Mouse (Mus musculus): Measurements from ENCODE around the gene Arx.

Arx gene

DNA sequence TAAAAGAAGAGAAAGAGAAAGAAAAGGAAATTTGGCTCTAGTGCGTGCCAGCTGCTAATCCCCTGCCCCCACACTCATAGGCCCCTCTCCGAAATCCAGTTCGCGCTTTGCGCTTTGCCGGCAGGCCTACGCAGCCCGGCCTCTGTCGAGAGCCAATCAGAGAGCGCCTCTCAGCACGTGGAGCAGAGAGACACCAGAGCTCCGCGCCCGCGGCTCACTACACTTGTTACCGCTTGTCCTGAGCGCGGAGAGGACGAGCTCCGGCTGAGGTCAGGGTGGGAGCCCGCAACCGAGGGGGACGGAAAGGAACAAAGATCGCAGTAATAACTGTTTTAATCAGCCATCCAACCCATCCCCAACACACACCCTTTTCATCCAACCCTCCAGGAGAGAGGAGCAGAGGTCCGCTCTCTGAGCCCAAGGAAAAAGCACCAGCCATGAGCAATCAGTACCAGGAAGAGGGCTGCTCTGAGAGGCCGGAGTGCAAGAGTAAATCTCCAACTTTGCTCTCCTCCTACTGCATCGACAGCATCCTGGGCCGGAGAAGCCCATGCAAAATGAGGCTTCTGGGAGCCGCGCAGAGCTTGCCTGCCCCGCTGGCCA, at the start of gene Arx:
TSS of gene Arx (plus strand) at position 155 of the 603 bp plus-strand sequence.
- no peak for ATAC-seq (ENCODE audit: insufficient number of reproducible peaks, low FRiP score, low TSS enrichment)

GRCm38 (mm10) chrX:93251329-93251728, 34.9 kb upstream of the Arx start:
- no peak for ATAC-seq (ENCODE audit: insufficient number of reproducible peaks, low FRiP score, low TSS enrichment)

DNA sequence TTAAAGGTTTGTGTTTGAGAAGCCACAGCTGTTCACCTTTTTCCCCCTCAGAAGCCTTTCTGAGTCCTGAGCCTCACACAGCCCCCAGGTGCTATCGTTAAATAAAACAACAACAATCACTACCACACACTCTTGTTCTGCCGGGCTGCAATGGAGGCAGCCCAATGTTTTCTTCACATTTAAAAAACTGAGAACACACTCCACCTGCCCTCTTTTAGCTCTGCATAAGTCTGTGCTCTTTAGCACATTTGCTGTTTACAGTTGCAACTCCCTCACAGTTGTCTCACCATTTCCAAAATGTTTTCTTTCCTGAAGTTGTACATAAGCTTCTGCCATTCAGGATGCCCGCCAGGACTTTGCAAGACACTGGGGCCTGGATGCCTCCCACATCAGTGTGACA, 10.6 kb upstream of the Arx start:
- no peak for ATAC-seq (ENCODE audit: insufficient number of reproducible peaks, low FRiP score, low TSS enrichment)

GRCm38 (mm10) chrX:93279940-93280339, 6.3 kb upstream of the Arx start:
- ATAC-seq (ENCODE audit: insufficient number of reproducible peaks, low FRiP score, low TSS enrichment) = no peak

- ATAC-seq (ENCODE audit: insufficient number of reproducible peaks, low FRiP score, low TSS enrichment) = no peak
Measured at GRCm38 (mm10) chrX:93281028-93281723, 5.1 kb upstream of the Arx start.

DNA sequence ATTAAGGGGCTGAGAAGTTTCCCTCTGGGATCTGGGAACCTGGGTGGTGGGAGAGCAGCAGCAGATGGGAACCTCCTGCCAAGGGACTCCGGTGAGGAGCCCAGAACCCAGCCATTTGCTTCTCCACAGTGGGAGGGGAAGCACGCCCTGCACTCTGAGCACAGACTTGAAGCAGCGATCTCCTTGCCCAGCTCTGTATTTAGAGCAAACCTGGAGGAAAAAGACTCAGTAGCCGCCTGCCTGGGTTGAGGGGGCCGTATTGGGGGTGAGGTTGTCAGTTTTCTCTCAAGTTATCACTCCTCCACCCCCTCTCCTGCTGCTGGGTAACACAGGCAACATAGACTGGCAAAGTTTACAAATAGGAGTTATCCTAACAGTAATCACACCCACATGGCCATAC, 4.5 kb upstream of the Arx start:
- ATAC-seq (ENCODE audit: insufficient number of reproducible peaks, low FRiP score, low TSS enrichment) = no peak

GRCm38 (mm10) chrX:93285091-93285490, 1.2 kb upstream of the Arx start:
- ATAC-seq (ENCODE audit: insufficient number of reproducible peaks, low FRiP score, low TSS enrichment) = no peak

GRCm38 (mm10) chrX:93288339-93288738, 2.1 kb downstream of the Arx start:
- no peak for ATAC-seq (ENCODE audit: insufficient number of reproducible peaks, low FRiP score, low TSS enrichment)

DNA sequence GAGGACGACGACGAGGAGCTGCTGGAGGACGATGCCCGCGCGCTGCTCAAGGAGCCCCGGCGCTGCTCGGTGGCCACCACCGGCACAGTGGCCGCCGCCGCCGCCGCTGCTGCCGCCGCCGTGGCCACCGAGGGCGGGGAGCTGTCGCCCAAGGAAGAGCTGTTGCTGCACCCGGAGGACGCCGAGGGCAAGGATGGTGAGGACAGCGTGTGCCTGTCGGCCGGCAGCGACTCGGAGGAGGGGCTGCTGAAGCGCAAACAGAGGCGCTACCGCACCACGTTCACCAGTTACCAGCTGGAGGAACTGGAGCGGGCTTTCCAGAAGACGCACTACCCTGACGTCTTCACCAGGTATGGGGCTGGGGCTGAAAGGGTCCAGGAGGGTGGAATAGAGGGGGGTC, 2.8 kb downstream of the Arx start:
- no peak for ATAC-seq (ENCODE audit: insufficient number of reproducible peaks, low FRiP score, low TSS enrichment)

GRCm38 (mm10) chrX:93289851-93290380, 3.7 kb downstream of the Arx start:
- no peak for ATAC-seq (ENCODE audit: insufficient number of reproducible peaks, low FRiP score, low TSS enrichment)

GRCm38 (mm10) chrX:93292031-93292430, 5.8 kb downstream of the Arx start:
- ATAC-seq (ENCODE audit: insufficient number of reproducible peaks, low FRiP score, low TSS enrichment) = no peak

- ATAC-seq (ENCODE audit: insufficient number of reproducible peaks, low FRiP score, low TSS enrichment) = no peak
Measured at GRCm38 (mm10) chrX:93294736-93295490, 8.7 kb downstream of the Arx start.

GRCm38 (mm10) chrX:93295819-93296218, 9.6 kb downstream of the Arx start:
- no peak for ATAC-seq (ENCODE audit: insufficient number of reproducible peaks, low FRiP score, low TSS enrichment)

DNA sequence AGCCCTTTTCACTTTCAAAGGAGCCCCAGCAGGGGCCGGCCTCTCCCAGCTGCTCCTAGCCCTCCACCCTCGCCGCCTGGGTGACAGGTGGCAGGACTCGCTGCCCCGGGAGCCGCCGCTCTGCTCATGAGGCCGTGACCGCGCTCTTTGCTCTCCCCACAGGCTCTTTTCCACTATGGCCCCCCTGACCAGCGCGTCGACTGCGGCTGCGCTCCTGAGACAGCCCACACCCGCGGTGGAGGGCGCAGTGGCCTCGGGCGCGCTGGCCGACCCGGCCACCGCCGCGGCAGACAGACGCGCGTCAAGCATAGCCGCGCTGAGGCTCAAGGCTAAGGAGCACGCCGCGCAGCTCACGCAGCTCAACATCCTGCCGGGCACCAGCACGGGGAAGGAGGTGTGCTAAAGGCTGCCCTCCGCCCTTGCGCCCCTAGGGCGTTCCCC, 10.8 kb downstream of the Arx start:
- ATAC-seq (ENCODE audit: insufficient number of reproducible peaks, low FRiP score, low TSS enrichment) = no peak

GRCm38 (mm10) chrX:93299046-93299626, 12.9 kb downstream of the Arx start:
- no peak for ATAC-seq (ENCODE audit: insufficient number of reproducible peaks, low FRiP score, low TSS enrichment)

DNA sequence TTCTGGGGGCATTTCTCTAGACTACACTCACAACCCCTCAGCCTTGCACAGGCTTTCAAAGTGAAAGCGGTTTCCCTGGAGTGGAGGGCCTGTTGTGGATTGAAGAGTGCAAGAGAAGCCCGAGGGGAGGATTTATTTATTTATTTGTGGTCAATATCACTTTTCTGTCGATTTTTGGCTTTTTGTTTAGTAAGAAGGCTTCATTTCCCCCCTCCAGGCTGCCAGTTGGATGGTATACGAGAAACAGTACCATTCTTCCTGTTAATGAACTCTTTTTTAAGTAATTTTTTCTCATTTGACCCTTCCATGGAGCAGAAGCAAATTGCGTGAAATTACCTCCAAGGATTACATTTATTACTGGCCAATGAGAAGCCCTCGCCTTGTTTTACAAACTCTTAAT, 13.5 kb downstream of the Arx start:
- ATAC-seq (ENCODE audit: insufficient number of reproducible peaks, low FRiP score, low TSS enrichment) = no peak

- ATAC-seq (ENCODE audit: insufficient number of reproducible peaks, low FRiP score, low TSS enrichment) = no peak
Measured at GRCm38 (mm10) chrX:93300183-93300815, 14.1 kb downstream of the Arx start.

GRCm38 (mm10) chrX:93301798-93302197, 15.6 kb downstream of the Arx start:
- ATAC-seq (ENCODE audit: insufficient number of reproducible peaks, low FRiP score, low TSS enrichment) = no peak

- no peak for ATAC-seq (ENCODE audit: insufficient number of reproducible peaks, low FRiP score, low TSS enrichment)
Measured at GRCm38 (mm10) chrX:93305780-93306179, 19.5 kb downstream of the Arx start.

- no peak for ATAC-seq (ENCODE audit: insufficient number of reproducible peaks, low FRiP score, low TSS enrichment)
Measured at GRCm38 (mm10) chrX:93317577-93317976, 31.3 kb downstream of the Arx start.
